Mouse (Mus musculus): ENCODE results near the gene Soga1. TPM values are rescaled to one million over a fixed set of nuclear protein-coding genes. Genes with fewer than 3 reads are reported as not detected.

The Soga1 gene
- polyA plus RNA-seq, 1 experiment from 2014 or later = 2.6 TPM

DNA sequence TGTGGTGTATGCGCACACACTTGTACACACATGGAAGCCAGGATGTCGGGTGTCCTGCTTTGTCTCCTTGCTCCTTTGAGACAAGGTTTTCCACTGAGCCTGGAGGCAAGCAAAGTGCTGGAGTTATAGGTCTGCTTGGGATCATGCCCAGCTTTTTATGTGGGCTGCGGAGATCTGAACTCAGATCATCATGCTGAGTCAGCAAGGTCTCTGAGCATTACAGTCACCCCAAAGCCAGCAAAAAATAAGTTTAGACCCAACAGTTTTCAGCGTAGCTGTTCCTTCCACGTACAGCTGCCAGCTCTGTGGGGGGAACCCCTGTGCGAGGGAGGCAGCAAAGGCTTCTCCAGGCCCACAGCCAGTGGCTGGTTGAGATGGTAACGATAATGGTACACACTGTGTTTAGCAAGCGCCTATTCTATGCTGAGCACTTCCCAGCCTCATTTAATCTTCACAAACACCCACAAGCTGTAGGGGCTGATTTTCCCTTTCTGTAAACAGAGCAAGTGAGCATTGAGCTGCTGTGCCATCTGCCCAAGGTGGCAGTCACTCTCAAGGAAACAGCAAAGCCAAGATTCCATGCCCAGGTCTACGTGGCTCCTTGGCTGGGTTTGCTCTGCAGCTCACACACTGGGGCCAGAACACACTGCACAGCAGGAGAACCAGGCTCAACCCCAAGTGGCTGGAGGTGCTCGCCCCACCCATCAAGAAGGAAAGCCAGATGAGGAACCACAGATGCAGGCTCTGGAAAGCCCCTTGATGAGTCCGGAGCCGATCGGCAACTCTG lies 30.5 kb downstream of the Soga1 start:
- no peak for ATAC-seq (ENCODE audit: extremely low read depth, insufficient number of reproducible peaks, low FRiP score, low TSS enrichment)
- Histone ChIP-seq H3K9me3 (peaks cover 5% of the 10 kb centered on the region; the same call in 1 of the 2 replicates), H3K4me3 (no peak overlapping the region), H3K4me2 (no peak overlapping the region), H3K36me3 (peaks cover 90% of the 10 kb centered on the region), H3K4me1 (peaks cover 29% of the 10 kb centered on the region), H3K27me3 (replicated peaks) (no peaks in the 10 kb centered on the region), H3K27ac (replicated peaks) (peak overlapping the region; percentile 32; the same call in 1 of the 2 replicates), H3K9ac (peak overlapping the region; percentile 33; the same call in 1 of the 2 replicates)
- 78% methylated on average over 13 of the region's 13 CpGs for WGBS

DNA sequence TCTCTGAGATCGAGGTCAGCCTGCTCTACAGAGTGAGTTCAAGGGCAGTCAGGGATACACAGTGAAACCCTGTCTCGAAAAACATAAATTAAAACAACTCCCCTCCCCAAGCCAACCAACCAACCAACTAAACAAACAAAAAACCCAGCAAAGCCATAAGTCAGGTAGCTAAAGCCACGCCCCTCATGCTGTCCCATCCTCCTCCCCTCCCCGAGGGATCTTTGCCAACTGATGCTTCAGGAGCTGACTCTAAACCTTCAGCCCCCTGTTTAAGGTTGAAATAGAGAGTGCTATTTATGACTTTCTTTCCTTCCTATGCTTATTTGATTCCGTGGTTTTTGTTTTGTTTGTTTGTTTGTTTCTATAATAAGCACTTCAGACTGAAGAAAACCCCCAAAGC lies 32.1 kb downstream of the Soga1 start:
- no peak overlapping the region for H3K4me2 ChIP-seq
- H3K9me3 ChIP-seq = peaks cover 5% of the 10 kb centered on the region; the same call in 1 of the 2 replicates
- ATAC-seq (ENCODE audit: extremely low read depth, insufficient number of reproducible peaks, low FRiP score, low TSS enrichment) = no peak
- peaks cover 18% of the 10 kb centered on the region for H3K4me1 ChIP-seq
- H3K9ac ChIP-seq = no peak overlapping the region
- peaks cover 84% of the 10 kb centered on the region for H3K36me3 ChIP-seq
- no peak overlapping the region for H3K27ac ChIP-seq (replicated peaks)
- WGBS = 82% methylated on average over 5 of the region's 5 CpGs
- H3K27me3 ChIP-seq (replicated peaks) = no peaks in the 10 kb centered on the region
- no peak overlapping the region for H3K4me3 ChIP-seq

DNA sequence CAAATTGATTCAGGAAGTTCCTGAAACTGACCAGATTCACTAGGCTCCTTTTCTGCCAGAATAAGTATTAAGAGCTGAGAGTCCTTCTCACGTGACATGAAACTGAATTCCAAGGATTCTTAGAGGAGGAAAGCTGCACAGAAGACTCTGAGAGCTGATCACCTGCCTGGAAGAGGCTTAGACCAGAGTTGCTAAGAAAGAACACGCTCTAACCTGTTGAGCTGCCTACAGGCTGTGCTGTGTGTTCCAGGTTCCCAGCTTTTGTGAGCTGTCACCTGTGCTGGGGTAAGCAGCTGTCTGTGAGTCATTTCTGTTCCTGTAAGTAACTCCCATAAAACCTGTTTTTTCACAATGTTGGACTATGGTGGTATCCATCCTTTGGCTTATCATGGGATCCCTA lies 33.1 kb downstream of the Soga1 start:
- H3K4me2 ChIP-seq = no peak overlapping the region
- H3K36me3 ChIP-seq = peaks cover 91% of the 10 kb centered on the region
- ATAC-seq (ENCODE audit: extremely low read depth, insufficient number of reproducible peaks, low FRiP score, low TSS enrichment) = no peak
- 78% methylated on average over 2 of the region's 2 CpGs for WGBS
- H3K9ac ChIP-seq = no peak overlapping the region
- H3K4me1 ChIP-seq = peaks cover 18% of the 10 kb centered on the region
- no peak overlapping the region for H3K27ac ChIP-seq (replicated peaks)
- H3K4me3 ChIP-seq = no peak overlapping the region
- H3K9me3 ChIP-seq = peaks cover 5% of the 10 kb centered on the region; the same call in 1 of the 2 replicates
- no peaks in the 10 kb centered on the region for H3K27me3 ChIP-seq (replicated peaks)

DNA sequence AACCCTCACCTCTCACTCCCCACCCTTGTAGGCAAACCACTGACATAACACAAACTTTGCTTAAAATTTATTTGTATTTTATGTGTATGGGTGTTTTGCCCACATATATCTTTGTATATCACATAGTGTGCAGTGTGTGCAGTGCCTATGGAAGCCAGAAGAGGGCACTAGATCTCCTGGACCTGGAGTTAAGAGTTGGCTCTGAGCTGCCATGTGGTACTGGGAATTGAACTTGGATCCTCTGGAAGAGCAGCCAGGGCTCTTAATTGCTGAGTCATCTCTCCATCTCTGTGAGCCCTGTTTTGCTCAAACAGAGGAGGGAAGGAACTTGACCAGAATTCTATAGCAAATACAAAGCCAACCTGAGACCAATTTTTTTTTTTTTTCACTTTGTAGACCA lies 35.1 kb downstream of the Soga1 start:
- Histone ChIP-seq H3K36me3 (peaks cover 93% of the 10 kb centered on the region), H3K9me3 (peaks cover 5% of the 10 kb centered on the region; the same call in 1 of the 2 replicates), H3K4me1 (peaks cover 4% of the 10 kb centered on the region), H3K9ac (no peak overlapping the region), H3K27ac (replicated peaks) (no peak overlapping the region), H3K4me2 (no peak overlapping the region), H3K27me3 (replicated peaks) (no peaks in the 10 kb centered on the region), H3K4me3 (no peak overlapping the region)
- no peak for ATAC-seq (ENCODE audit: extremely low read depth, insufficient number of reproducible peaks, low FRiP score, low TSS enrichment)

DNA sequence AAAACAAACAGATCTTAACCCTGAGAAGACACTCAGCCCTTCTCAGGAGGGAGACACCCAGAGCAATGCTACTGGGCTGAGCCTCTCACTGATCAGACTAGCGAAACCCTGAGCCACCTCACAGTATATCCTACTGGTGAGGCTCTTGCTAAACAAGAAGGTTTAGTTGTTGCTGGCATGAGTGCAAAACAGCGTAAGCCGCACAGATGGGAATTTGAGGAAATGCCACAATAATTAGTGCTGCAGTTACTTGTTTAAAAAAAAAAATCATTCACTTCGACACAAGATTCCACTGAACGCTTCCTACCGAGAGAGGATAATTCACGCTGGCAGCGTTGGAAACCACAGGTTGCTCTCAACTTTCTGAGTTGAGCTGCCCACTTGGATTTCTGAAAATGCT lies 35.5 kb downstream of the Soga1 start:
- no peak overlapping the region for H3K27ac ChIP-seq (replicated peaks)
- 88% methylated on average over 8 of the region's 8 CpGs for WGBS
- H3K27me3 ChIP-seq (replicated peaks) = no peaks in the 10 kb centered on the region
- no peak overlapping the region for H3K4me3 ChIP-seq
- no peak overlapping the region for H3K9ac ChIP-seq
- peaks cover 5% of the 10 kb centered on the region; the same call in 1 of the 2 replicates for H3K9me3 ChIP-seq
- peaks cover 93% of the 10 kb centered on the region for H3K36me3 ChIP-seq
- H3K4me2 ChIP-seq = no peak overlapping the region
- ATAC-seq (ENCODE audit: extremely low read depth, insufficient number of reproducible peaks, low FRiP score, low TSS enrichment) = no peak
- H3K4me1 ChIP-seq = no peaks in the 10 kb centered on the region; the same call in 1 of the 2 replicates

DNA sequence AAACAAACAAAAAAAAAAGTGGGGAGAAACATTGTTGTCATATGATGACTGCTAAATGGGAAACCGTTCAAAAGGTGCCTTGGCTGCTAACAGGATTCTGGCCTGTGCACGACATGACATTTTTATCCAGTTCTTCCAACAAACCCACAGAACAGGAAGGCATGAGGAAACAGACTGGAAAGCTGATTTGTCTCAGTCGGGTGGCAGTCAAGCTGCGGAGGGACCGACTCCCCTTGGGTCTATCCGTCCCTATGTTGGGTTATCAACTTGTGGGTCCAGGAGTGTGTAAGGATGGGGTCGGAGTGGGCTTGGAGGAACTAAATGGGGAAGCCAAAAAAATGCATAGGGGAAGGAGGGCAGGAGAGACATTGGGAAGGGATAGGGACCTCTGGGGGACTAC lies 37.6 kb downstream of the Soga1 start:
- Histone ChIP-seq H3K9ac (no peak overlapping the region), H3K4me1 (no peaks in the 10 kb centered on the region), H3K9me3 (peaks cover 5% of the 10 kb centered on the region; the same call in 1 of the 2 replicates), H3K36me3 (peaks cover 94% of the 10 kb centered on the region), H3K27ac (replicated peaks) (no peak overlapping the region), H3K4me3 (no peak overlapping the region), H3K4me2 (no peak overlapping the region), H3K27me3 (replicated peaks) (no peaks in the 10 kb centered on the region)
- ATAC-seq (ENCODE audit: extremely low read depth, insufficient number of reproducible peaks, low FRiP score, low TSS enrichment) = no peak
- 74% methylated on average over 7 of the region's 7 CpGs for WGBS

DNA sequence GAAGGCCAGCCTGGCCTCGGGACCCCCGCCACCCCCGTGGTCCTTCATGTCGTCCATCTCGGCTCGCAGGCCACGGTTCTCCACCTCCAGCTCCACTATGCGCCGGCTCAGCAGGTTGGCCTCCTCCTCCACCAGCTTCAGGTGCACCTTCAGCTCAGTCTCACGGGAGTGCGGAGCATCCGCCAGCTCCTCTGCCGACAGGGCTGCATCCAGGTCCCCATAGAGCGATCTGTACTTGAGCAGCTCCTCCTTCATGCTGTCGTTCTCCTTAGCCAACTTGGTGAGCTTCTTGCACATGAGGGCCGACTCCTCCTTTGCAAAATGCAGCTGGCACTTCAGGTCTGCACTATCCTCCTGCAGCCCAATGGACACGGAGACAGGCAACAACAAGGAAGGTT lies 38.4 kb downstream of the Soga1 start:
- Histone ChIP-seq H3K9me3 (0 out of 2 replicates have a peak, but pooled peaks cover under 1% of the 10 kb centered on the region), H3K4me3 (no peak overlapping the region), H3K4me2 (no peak overlapping the region), H3K4me1 (no peaks in the 10 kb centered on the region), H3K9ac (no peak overlapping the region), H3K27me3 (replicated peaks) (no peaks in the 10 kb centered on the region), H3K27ac (replicated peaks) (no peak overlapping the region), H3K36me3 (peaks cover 93% of the 10 kb centered on the region)
- 81% methylated on average over 17 of the region's 17 CpGs for WGBS
- no peak for ATAC-seq (ENCODE audit: extremely low read depth, insufficient number of reproducible peaks, low FRiP score, low TSS enrichment)

DNA sequence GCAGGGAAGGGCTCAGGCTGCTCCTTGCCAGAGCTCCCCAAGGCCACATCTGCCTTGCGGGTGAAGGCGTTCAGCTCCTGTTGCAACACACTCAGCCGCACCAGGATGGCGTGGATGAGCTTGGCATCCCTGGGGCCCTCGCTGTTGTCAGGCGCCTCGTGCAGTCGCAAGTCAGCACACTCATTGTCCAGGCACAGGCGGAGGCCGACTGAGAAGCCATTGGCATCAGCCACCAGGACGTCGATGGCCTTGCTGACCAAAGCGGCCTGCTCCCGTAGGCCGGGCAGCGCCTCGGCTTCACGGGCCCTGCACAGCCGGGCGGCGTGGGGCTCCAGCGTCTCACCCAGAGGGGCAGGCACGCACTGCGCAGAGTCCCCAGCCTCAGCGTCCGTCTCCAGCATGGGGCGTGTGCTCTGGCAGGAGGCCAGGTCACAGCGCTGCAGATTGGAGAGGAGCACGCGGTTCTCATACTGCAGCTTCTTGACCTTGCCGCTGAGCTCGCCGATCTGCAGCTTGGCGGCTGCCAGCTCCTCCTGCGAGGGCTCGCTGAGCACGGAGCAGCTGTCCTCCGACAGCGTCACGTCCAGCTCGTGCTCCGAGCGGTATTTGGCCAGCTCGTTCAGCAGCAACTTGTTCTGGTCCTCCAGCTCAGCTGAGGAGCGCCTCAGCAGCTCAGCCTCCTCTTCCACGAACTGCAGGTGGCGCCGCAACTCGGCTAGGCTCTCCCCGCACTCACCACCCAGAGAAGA lies 39.0 kb downstream of the Soga1 start:
- peaks cover 93% of the 10 kb centered on the region for H3K36me3 ChIP-seq
- ATAC-seq (ENCODE audit: extremely low read depth, insufficient number of reproducible peaks, low FRiP score, low TSS enrichment) = peak; percentile 15; the same call in 1 of the 2 replicates
- no peak overlapping the region; the same call in 1 of the 2 replicates for H3K27ac ChIP-seq (replicated peaks)
- H3K4me1 ChIP-seq = no peaks in the 10 kb centered on the region
- WGBS = 80% methylated on average over 46 of the region's 50 CpGs
- no peaks in the 10 kb centered on the region for H3K9me3 ChIP-seq
- H3K27me3 ChIP-seq (replicated peaks) = no peaks in the 10 kb centered on the region
- H3K4me3 ChIP-seq = no peak overlapping the region
- H3K9ac ChIP-seq = no peak overlapping the region
- no peak overlapping the region for H3K4me2 ChIP-seq

DNA sequence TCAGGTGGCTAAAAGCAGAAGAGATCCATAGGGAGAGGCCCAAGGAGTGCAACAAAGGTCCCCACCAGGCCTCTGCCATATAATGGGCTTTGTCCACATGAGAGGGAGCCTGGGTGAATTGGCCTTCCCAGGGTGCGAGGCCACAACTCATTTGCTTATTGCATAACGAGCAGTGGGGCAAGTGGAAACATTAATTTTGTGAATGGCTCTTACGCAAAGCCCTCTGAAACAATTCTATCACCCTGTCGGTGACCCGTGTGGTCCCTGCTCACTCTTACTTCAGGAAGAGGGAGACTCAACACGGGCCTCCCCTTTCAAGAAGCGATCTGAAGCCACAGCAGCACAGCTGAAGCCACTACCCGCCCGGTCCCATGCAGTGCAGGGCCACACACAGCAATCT lies 41.8 kb downstream of the Soga1 start:
- Histone ChIP-seq H3K4me1 (no peaks in the 10 kb centered on the region), H3K27me3 (replicated peaks) (no peaks in the 10 kb centered on the region), H3K9me3 (no peaks in the 10 kb centered on the region), H3K4me3 (no peak overlapping the region), H3K27ac (replicated peaks) (no peak overlapping the region), H3K36me3 (peaks cover 94% of the 10 kb centered on the region), H3K4me2 (no peak overlapping the region), H3K9ac (no peak overlapping the region)
- 88% methylated on average over 9 of the region's 9 CpGs for WGBS
- ATAC-seq (ENCODE audit: extremely low read depth, insufficient number of reproducible peaks, low FRiP score, low TSS enrichment) = no peak

DNA sequence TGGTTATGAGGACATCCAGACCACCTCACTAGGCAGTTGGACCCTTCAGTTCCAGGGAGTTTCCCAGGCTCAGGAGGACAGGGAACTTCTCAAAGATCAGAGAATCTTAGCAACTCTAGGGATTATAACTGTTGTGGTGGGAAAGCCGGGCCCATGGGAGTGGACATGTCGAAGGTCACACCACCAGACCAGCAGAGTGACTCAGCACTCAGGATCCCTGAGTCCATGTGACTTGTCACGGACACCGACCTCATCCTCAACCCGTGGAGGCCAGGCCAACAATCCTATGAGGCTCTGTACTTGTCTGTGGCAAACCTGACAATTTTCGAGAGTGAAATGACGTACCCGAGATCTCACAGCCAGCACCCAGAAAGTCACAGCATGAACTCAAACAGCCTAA lies 42.7 kb downstream of the Soga1 start:
- Histone ChIP-seq H3K27ac (replicated peaks) (no peak overlapping the region), H3K9me3 (no peaks in the 10 kb centered on the region), H3K36me3 (peaks cover 93% of the 10 kb centered on the region), H3K4me3 (no peak overlapping the region), H3K27me3 (replicated peaks) (no peaks in the 10 kb centered on the region), H3K9ac (no peak overlapping the region), H3K4me2 (no peak overlapping the region), H3K4me1 (no peaks in the 10 kb centered on the region)
- ATAC-seq (ENCODE audit: extremely low read depth, insufficient number of reproducible peaks, low FRiP score, low TSS enrichment) = no peak
- WGBS = 84% methylated on average over 8 of the region's 8 CpGs

DNA sequence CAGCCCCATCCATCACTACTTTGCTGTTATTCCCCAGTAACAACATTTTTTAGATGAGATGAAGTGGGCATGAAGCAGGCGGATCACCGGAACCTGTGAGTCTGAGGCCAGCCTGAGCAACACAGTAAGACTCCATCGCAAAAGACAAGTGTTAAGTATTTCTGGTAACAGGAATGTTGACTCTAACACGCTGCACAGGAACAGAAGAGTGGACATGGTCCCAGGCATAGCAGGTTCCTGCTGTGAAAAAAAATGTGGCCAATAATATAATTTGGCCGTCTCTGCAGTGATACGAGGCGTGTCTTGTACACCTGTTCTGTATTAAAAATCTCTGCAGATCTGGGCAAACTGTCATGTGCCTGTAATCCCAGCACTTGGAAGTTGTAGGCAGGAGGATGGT lies 43.7 kb downstream of the Soga1 start:
- peaks cover 91% of the 10 kb centered on the region for H3K36me3 ChIP-seq
- H3K27me3 ChIP-seq (replicated peaks) = no peaks in the 10 kb centered on the region
- no peaks in the 10 kb centered on the region for H3K4me1 ChIP-seq
- H3K9me3 ChIP-seq = no peaks in the 10 kb centered on the region
- no peak for ATAC-seq (ENCODE audit: extremely low read depth, insufficient number of reproducible peaks, low FRiP score, low TSS enrichment)
- no peak overlapping the region for H3K9ac ChIP-seq
- 86% methylated on average over 7 of the region's 7 CpGs for WGBS
- no peak overlapping the region for H3K27ac ChIP-seq (replicated peaks)
- H3K4me2 ChIP-seq = no peak overlapping the region
- no peak overlapping the region for H3K4me3 ChIP-seq

Measured in heart, embryonic 13.5 days (tissue).